Mouse (Mus musculus) spleen, postnatal 14 days (tissue): Measurements from ENCODE around the gene Gm47841.
A peak's percentile ranks its signal among the peaks of the same experiment; 100 is the strongest.

Experiments
- DNase-seq, 2 experiments: peaks; one replicate each; pipeline ENCODE4 v3.0.0; 2021 to 2022; ENCODE audit warnings: low spot score in 2 of 2

Gene Gm47841

DNA sequence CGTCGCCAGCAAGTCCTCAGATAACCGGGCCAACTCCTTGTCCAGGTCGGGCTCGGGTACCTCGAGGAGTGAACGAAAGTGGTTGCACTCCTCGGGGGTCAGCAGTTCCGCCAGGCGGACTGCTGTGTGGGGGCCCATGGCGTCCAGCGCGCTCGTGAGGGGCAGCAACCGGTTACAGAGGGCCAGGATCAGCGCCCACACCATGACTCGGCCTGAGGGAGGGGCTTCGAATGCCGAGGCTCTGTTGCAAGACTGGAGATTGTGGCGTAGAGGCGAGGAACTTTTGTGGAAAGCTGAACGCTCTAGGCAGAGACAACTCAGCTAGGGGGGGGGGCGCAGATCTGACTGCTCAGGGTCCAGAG, at the start of gene Gm47841:
Gene Gm47841 (minus strand): TSS at position 204 of the 362 bp plus-strand sequence.
- DNase-seq: no peak

DNA sequence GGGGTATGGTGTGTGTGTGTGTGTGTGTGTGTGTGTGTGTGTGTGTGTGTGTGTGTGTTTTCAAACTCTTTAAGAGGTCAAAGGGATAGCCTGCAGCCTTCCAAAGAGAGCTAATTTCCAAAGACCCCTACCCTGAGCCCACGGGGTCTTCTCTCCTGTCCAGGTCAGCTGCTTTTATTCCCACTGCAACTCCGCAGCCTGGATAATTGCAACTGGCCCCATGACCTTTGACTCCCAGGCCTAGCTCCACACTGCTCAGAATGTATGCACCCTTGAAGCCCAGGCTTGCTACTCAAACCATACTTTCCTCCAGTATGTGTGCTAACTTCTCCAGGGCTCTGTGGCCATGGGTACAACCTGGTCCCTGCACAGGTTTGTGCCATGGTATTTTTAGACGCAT, 48.2 kb upstream of the Gm47841 start:
- DNase-seq: no peak

DNA sequence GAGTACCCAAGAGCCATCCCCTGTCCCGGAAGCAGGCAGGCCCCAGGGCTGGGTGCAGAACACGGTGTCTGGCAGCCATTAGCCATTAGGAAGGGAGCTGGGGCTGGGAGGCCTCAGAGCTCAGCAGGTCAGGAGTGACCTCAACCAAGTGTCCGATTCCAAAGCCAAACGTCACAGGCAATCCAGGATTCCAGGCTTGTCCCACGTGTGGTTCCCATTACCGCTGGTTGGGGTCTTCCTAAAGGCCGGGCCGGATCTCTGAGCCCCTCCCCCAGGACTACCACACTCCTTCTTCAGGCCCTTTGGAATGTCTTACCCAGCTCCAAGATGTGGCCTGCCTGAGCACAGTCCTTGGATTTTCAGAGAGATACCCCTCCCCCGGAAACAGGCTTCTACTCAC, 47.8 kb upstream of the Gm47841 start:
- DNase-seq: no peak

DNA sequence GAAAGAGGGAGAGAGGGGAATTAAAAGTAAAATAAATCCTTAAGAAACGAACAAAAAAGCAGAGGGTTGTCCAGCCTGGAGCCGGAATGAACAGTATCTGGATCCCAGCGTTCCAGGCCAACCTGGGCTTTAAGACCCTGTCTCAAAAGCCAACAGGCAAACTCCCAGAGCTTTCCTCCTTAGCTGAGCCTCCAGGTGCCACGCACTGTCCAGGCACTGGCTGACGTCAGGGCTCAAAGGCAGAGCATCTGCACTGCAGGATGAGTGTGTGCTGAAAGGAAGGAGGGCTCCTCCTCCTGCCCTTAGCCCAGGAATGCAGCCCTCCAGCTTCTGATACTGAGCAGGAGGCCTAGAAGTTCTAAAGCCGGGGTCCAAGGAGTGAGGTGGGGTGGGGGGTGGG, 46.8 kb upstream of the Gm47841 start:
- no peak for DNase-seq

DNA sequence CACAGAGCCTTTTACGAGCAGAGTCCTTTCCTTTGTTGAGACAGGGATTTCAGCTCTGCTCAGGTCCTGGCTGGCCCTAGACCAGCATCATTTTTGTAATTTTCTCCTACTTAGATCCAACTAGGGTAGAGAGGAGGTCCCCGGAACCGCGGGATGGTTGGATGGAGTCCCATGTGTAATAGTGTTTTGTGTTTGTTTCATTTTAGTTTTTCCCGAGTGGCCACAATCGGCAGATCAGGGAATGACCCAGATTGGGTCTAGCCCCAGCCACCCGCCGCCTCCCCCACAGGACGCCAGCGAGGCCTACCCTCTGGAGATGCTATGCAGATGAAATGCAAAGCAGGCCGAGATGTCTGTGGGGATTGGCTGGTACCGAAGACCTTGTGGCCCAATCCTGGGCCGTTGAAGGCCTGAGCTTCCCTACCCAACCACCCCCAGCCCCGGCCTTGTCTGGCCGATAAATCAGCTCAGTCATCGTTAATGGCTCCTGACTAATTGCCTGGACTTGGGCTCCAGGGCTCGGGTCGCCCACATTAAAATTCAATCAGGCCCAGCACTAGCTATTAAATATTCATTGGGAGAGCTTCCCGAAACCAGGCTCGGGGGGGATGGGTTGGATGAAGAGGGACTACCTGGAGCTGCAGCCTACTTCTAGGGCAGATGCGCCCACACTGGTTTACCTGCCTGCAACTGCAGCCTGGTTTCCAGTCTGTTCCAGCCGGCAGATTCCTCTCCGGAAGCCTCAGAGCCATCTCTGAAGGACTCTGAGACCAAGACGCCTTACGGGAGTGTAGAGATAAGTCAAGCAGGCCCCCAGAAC, 45.8 kb upstream of the Gm47841 start:
- no peak for DNase-seq

DNA sequence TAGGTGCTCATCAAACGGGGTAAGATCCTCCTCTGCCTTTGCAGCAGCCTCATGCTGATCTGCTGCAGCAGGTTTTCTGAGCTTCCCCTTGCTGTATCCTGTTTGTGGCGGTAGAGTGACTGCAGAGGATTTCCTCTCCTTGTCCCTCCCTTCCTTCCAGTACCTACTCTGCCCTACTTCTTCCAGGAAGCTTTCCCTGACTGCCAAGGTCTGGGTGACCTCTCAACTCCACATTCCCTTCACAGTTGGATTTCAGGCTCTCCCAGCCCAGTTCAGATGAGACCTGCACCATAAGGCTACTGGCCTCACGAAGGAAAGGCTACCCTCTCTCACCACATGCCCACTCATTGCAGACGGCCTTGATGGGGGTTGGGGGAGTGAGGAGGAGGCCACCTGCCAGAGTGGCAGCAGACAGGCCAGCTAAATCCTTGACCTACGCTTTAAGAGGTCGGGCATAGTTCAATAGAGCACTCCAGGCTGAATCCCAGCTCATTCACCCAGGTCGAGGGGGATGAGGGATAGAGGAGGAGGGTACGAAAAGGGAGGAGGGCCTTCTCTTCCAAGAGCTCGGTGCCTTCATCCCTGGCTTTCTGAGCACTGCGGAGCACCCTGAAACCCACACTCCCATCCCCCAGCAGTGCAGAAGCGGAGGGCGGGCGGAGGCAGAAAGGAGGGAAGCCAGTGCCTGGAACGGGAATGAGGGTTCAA, 45.1 kb upstream of the Gm47841 start:
- DNase-seq: no peak

DNA sequence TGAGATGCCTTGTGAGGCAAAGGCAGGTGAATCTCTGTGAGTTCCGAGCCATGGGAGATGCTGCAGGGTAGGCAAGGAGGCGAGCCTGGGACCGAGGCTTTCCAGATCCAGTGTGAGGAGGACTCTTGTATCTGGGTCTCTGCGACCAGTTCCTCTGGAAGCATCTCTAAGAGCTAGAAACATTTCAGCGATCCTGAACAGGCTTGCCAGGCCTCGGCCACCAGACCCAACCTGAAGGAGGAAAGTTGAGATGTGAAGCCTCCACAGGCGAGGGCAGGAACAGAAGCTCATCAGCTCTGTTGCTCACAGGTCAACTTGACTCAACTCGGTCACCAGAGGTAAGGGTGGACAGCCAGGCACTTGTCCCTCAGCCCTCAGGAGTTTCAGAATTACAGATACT, 44.4 kb upstream of the Gm47841 start:
- DNase-seq: no peak

DNA sequence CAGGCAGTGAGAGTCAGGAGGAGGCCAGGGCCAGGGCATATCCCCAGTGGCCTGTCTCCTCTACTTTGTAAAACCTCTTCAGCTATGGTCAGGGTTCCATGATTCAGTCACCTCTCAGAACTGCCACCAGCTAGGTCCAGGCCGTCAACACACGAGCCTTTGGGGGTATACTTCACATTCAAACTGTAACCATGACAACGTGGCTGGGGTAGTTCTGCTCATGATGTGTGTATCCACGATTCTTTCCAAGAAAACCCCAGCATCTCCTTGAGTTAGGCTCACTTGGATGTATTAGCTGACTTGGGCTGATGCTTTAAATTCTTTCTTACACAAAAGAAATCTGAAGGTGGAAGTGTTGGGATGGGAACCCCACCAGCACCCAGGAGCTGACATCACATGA, 41.1 kb upstream of the Gm47841 start:
- DNase-seq: no peak

DNA sequence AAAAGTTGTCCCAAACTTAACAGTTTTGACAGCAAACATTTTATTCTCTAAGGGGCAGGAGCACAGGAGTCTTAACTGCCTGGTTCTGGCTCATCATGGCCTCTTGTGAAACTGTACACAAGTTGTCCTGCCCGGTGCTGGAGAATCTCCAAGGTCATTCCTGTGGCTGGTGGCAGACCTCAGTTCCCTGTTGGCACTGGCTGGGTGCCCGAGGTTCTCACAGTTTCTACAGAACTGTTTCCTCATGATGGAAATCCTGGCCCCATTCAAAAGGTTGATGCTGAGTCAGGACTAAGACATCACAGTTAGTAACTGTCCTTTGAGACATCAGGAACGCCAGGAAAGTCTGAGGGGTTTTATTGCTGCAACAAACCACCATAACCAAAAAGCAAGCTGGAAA, 39.8 kb upstream of the Gm47841 start:
- DNase-seq: no peak

DNA sequence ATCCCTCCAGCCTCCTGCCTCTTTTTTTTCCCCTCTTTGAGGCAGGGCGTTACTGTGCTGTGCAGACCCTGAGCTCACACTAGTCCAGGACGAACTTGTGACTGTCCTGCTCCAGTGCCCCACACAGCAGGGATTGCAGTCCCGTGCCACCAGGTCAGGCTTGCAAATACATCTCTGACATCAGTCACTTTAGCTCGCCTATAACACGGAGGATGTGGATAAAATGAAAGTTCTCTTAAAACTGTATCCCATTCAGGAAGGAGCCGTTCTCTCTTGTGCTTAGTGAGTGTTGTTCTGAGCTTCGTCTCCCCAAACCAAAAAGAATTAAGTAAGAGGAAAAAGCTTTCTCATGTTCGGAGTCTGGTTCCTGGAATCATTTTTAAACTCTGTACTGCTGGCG, 39.3 kb upstream of the Gm47841 start:
- DNase-seq: no peak

DNA sequence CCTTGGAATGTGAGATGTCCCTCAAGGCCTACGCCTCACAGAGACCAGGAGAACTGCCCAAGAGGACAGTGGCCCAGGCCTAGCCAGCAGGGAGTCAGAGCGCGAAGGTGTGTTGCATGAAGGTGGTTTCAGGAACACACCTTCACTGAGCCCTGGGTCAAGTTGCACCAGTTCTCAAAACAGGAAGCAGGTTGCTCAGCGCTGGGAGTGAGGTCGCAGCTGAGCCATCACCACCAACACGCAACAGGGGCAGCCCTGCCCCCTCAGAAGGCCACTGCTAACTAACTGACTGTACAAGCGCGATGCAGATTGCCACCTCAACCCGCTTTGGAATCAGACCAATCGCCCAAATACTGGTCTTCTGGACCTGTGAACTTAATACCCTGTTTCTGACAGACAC, 37.3 kb upstream of the Gm47841 start:
- no peak for DNase-seq

DNA sequence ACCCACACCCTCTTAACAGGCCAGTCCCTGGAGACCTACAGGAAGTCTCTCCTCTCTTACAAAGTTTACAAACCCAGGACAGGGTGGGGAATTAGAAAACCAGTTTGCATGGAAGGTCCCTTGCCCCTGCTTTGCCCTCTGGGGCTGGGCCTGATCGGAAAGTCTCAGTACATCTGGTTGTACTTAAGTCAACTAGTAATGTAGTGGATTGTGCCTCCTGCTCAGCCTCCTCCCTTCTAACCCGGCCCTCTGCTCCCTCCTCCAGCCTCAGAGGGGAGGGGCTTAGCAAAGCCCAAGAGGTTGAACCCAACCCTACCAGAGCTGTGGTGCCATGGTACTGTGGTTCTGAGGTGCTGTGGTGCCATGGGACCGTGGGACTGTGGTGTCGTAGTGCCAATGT, 35.0 kb upstream of the Gm47841 start:
- no peak for DNase-seq

DNA sequence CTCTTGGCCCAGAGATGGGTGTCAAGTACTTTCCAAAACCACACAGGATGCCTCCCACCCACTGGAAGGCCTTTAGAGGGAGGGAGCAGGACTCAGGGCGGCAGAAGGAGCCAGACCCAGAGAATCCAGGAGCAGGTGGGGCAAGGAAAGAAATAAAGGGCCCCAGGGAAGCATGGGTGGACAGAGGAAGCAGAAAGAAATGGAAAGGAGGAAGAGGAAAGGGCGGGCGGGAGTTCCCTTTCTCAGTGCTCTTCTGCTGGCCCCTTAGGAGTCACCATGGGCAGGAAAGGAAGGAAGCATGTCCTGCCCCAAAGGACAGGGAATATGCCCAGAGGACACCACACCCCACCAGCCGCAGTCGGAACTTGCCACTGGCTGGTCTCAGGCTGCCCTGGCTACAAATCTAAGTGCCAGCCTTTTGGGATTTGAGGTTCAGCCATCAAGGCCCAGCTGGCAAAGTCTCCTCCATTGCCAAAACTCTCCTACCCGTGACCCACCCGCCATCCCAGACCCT, 33.9 kb upstream of the Gm47841 start:
- DNase-seq: no peak

DNA sequence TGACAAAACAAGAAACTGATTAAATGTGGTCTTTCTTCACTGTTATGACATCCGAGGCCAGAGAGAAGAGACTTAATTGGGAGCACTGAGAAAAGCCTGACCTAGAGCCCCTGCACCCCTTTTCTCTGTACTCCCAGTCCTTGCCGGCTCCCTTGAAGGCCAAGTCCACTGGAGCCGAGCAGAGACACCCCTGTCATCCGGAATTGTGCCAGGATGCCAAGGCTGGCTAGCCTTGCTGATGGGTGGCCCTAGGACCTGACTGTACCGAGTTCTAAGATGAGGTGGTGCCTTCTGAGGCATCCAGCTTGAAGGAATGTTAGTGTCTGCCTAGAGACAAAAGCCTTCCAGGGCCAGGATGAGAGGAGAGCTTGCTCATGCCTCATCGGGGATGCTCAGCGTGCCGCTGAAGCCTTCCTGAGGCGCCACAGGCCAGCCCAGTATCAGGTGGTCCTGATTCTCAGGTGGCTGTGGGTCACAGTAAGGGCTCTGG, 32.9 kb upstream of the Gm47841 start:
- no peak for DNase-seq

DNA sequence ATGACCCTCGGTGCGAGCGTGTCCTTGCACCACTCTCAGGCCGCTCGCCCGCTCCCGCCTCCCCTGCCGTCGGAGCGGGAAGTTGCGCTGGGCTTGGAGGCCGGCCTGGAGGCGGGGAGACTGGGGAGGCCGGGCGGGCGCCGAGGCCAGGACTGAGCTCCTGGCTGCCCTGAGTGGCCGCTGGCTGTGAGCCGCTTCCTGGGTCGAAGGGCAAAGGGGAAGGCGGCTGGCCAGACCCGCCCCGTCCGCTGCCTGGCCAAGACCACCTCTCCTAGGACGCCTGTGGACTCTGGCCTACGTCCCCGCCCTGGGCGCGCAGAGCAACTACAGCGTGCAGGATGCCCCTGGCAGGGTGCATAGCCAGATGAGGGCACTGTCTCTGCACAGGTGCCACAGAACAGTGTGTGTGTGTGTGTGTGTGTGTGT, 31.5 kb upstream of the Gm47841 start:
- DNase-seq: peak in 1 of 2 experiments; percentile 17

DNA sequence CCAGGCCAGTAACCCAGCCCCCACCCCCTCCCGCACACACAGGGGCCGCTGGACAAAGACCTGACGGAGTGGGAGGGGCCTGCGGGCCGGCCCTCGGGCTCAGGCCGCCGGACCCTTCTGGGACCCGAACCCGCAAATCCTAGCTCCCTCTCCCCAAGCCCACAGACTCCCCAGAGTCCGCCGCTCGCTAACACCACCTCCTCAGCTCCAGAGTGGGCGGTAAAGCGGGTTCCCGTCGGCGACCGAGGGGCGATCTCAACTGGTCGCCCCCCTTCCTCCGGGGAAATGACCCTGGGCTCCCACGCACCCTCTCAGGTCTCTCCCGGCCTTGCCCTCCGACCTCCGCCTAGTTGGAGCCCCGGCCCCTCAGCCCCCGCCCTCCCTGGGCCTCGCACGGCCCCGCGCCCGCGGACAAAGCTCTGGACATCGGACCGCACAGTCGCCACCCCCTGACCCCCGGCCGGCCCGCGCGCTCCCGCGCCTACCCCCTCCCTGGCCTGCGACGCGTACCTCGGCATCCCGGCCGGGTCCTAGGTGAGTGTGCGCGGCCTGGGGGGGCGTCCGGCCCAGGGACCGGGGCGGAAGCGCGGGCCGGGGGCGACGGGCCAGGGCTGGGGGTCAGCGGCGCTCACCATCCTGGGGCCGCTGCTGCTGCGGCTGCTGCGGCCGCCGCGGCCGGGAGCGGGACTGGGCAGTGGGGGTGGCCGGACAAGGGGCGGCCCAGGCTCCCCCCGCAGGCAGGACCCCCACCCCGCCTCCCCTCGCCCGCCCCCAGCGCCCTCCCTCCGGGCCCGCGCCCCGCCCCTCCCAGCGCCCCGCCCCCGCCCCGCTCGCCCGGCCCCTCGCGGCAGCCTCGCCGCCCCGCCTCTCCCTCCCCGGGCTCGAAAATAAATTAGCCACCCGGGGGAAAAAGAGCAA, 30.9 kb upstream of the Gm47841 start, which contains the start of gene Fignl2:
Gene Fignl2 (minus strand): TSS at position 755 of the 918 bp plus-strand sequence.
- DNase-seq: no peak

DNA sequence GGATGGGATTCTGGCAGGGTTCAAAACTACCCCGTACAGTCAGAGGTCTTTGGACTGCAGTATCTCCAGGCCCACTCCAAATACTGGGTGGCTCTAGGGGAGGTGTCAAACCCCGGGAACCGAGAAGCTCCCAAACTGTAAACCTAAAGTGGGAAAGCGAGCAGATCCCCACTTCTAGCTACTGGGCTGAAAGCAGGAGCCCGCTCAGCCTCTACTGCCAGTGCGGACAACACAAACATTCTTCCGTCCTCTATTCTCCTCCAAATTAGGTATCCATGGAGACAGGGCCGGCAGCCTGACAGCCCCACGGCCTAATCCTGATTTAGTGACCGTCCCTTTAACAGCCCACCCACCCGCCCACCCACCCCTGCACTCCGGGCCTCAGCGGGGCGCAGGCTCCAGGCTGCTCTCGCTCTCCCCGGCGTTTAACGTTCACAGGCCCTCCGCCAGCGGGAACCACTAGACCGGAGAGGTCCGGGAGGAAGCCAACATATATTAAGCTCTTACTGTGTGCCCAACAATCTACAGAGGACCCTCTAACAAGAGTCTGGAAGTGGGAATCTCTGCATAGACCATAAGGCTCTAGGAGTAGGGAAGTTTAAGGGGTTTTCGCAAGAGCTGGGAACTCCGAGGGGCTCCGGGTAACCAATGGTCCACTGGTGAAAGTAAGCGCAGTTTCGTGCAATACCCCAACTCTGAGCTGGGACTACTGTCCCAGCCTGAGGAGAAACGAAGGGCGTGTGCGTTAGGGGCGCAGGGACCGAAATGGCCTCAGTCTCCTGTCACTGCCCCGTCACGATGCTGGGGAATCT, 30.0 kb upstream of the Gm47841 start:
- no peak for DNase-seq

DNA sequence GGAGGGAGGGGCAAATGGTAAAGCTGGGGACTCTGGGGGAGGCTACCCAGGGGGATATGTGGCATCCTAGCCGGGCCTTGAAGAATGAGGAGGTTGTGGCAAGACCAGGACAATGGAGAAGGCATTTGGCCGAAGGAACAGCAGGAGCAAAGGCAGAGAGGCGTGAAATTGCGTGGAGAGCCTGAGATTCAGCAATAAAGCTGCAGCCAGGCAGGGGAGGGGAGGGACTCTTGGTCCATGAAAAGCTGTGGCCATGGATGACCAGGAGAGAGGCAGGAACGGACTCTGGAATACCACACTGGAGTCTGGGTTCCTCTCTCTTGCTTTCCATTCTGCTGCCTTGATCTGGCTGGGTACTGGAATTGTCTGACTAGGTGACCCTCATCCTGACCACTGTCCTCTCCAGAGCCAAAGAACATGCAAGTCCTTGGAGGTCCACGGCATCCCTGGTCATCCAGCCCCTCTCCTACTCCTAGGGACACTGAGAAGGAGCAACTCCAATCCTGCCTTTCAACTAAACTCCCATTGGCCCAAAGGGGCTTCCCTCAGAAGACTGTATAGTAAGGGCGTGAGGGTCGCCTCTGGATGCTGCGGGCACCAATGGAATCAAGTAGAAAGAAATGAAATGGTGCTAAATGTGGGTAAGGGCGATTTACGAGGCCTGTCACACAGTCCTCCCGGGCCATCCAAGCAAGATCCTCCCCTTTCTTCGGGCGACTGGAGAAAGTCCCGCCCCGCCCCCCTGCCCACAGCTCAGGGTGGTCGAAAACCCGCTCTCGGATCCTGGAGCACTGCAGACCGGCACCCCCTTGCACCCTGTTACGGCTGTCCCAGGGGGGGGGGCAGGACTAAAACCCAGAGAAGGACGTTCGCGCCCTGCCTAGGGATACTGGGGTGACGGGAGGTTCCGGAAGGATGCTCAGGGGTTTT, 29.1 kb upstream of the Gm47841 start:
- no peak for DNase-seq

DNA sequence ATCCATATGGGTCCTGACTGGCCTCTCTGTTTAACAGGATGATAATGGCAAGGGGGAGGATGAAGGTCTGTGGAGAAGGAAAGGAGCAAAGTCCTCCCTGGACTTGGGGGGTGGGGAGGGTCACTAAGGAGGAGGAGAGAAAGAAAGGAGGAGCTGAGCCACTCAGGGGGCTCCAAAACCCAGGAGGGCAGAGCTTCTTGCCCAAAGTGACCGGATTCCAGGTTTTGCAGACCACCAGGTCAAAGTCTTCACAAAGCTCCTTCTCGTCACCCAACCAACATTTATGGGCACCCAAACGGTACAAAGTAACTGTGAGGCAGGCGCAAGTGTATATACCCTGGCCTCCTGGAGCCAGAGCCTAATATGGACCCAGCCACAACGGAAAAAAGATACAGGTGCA, 28.5 kb upstream of the Gm47841 start:
- no peak for DNase-seq

DNA sequence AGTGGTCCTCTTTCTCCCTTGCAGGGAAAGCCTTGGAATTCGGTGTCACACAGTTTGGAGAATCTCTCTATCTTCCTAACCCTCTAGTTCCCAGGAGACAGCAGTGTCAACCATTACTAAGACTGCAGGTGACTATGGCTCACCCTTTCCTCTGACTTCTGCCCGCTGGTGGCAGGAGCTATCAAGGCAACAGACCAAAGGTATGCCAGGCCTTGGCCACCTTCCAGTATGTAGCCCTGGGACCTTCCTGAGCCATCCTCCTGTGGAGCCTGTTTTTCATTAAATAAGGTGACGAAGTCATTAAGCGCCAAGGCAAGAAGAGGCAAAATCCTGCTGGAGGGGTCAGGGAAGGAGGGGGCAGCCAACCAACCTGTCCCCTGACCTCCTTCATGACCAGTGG, 28.0 kb upstream of the Gm47841 start:
- DNase-seq: no peak
